Mouse (Mus musculus): ENCODE measurements at regions not wholly inside any gene's neighbourhood (a gene's known extent, or its start where the extent isn't known, plus 50 kb on each side); places are given as distances from the start of the nearest gene placed in this dataset.

DNA sequence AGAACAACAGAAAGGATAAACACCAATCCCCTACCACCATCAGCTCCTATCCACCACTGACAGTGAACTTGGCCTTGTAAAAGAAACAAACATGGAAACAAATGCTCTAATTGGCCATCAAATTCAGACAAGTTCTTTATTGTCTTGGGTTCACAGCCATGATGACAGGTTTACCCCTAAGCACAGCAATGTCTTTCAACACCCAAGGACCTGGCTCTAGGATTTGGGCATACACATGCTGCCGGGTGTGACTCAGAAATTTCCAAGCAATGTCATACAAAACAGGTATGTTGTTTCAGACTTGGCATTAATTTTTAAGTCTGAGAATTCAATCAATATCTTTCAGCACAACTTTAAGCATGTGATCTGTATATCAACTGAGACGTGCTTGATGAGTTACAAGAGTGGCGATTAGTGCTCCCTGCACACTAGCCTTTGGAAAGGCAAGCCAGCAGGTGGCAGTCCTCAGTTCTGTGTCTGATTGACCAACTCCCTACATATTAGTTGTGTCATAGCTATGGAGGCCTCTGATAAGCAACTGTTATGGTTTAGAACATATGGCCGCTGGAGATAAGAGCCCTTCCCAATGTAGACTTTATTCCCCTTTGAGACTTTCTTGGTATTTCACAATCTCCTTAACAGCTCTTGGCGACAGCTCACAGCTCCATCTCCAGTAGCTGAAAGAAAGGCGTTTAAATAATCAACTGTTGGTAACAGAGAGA lies 149.2 kb upstream of the Bmp4 start:
- TF ChIP-seq POLR2A (IDR thresholded peaks at IDR 0.05; ENCODE audit: control insufficient read depth in 1 of 2, insufficient read depth in 1 of 2, low read depth in 1 of 2, low read length in 2 of 2, poor library complexity in 1 of 2) (no peak), USF2 (IDR thresholded peaks at IDR 0.05; ENCODE audit: borderline replicate concordance in 1 of 2, insufficient read depth in 1 of 2, low read depth in 1 of 2, low read length in 2 of 2) (no peak), RCOR1 (IDR thresholded peaks at IDR 0.05; ENCODE audit: low read depth, low read length) (peak; percentile 77), EP300 (IDR thresholded peaks at IDR 0.05; ENCODE audit: low read depth in 1 of 2, low read length in 2 of 2) (peak; percentile 84 to 94), MAZ (IDR thresholded peaks at IDR 0.05; ENCODE audit: low read depth, low read length) (no peak)
